In the genomic region with DNA sequence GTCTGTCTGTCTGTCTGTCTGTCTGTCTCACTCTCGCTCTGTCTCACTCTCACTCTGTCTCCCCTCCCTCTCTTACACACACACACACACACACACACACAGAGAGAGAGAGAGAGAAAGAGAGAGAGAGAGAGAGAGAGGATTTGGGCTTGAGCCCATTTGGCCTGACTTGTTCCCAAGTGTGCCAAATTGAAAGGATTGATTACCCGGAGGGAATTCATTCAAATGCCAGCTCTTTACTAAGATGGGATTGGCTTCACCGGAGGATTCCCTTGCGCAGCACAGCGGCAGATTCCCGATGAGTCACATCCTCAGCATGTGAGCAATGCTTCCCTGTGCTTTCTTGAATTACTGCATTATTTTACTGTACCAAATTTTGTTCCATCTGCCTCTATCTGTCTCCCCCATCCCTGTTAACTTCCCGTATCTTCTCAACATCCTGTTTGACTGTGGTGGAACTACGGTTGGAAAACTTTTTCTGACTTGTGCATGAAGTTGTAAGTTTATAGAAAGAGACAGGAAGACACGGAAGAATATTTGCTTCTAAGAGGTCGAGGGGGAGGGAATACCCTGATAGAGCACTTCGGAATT, we compare ENCODE assay signal across 10 mouse cellular contexts.
DNase-seq lines count a peak whose midpoint lies in the region; ATAC-seq and TF ChIP-seq lines count a peak whose summit lies in the region.
"Had no signal": no experiment of that assay in that cellular context is flagged by ENCODE, and none has a peak within 500 bp of the region (broad histone marks: within the 10 kb centered on the region; RNA-seq: fewer than 3 reads in every experiment).

No protein-coding gene starts in this region.

- no peak overlapping the region for H3K9ac ChIP-seq in stomach, postnatal 0 days (ENCODE audit: low read length)
- H3K9ac ChIP-seq: midbrain, embryonic 12.5 days had no signal

- ATAC-seq in stomach, postnatal 0 days (ENCODE audit: low FRiP score, low TSS enrichment): peak; percentile 24; the same call in 1 of the 2 replicates
- ATAC-seq: Patski had no signal

- 0 out of 2 replicates have a peak overlapping the region, but pooled peaks have one; percentile 6 for H3K4me2 ChIP-seq in stomach, postnatal 0 days (replicated peaks; ENCODE audit: low read depth)
- H3K4me2 ChIP-seq: midbrain, embryonic 12.5 days had no signal

- 39% methylated on average over 11 of the region's 11 CpGs for WGBS in stomach, postnatal 0 days

- H3K27ac ChIP-seq in stomach, postnatal 0 days (replicated peaks): no peak overlapping the region
- H3K27ac ChIP-seq: midbrain, embryonic 12.5 days had no signal

- no peaks in the 10 kb centered on the region for H3K9me3 ChIP-seq in stomach, postnatal 0 days (ENCODE audit: control insufficient read depth, low read length)

- no peak for TF ChIP-seq EP300 in stomach, postnatal 0 days (optimal IDR thresholded peaks at IDR 0.05)

- no peaks in the 10 kb centered on the region for H3K27me3 ChIP-seq in stomach, postnatal 0 days (ENCODE audit: control insufficient read depth, insufficient read depth, low read length)
- H3K27me3 ChIP-seq: midbrain, embryonic 12.5 days; Patski had no signal

- H3K4me1 ChIP-seq in stomach, postnatal 0 days (replicated peaks; ENCODE audit: control insufficient read depth, insufficient read depth): no peaks in the 10 kb centered on the region

- peak; percentile 25 for DNase-seq in gastrocnemius, postnatal 10 days
- DNase-seq in gastrocnemius, adult 8-10 months (ENCODE audit: low spot score in 2 of 2): no peak
- DNase-seq in urinary bladder, postnatal 25 days (ENCODE audit: low spot score): peak; percentile 4
- no peak for DNase-seq in urinary bladder, postnatal 10 days (ENCODE audit: low spot score)
- peak; percentile 41 to 73 for DNase-seq in layer of hippocampus, adult 18-20 months (ENCODE audit: low spot score in 2 of 2)
- DNase-seq in stomach, postnatal 0 days (ENCODE audit: low spot score): no peak
- no peak for DNase-seq in thymus, postnatal 36 days
- no peak for DNase-seq in thymus, postnatal 25 days

- no peaks in the 10 kb centered on the region for H3K36me3 ChIP-seq in stomach, postnatal 0 days (ENCODE audit: control insufficient read depth, insufficient read depth, low read length)

- no peak for TF ChIP-seq CTCF in stomach, postnatal 0 days (IDR thresholded peaks at IDR 0.05; ENCODE audit: low read depth)

- H3K4me3 ChIP-seq in stomach, postnatal 0 days (ENCODE audit: low read depth, low read length): no peak overlapping the region
- H3K4me3 ChIP-seq: midbrain, embryonic 12.5 days had no signal

Comparison
In these comparisons a context has a peak if more than half of its experiments do, and no peak if none do; other contexts are left out.
1. DNase-seq: peak in gastrocnemius, postnatal 10 days (single experiment), urinary bladder, postnatal 25 days (single experiment) and layer of hippocampus, adult 18-20 months (2 of 2); none in gastrocnemius, adult 8-10 months (0 of 2), urinary bladder, postnatal 10 days (single experiment), stomach, postnatal 0 days (single experiment), thymus, postnatal 36 days (0 of 2) and thymus, postnatal 25 days (single experiment).